ENCODE assay signal across 10 mouse cellular contexts in the genomic region with DNA sequence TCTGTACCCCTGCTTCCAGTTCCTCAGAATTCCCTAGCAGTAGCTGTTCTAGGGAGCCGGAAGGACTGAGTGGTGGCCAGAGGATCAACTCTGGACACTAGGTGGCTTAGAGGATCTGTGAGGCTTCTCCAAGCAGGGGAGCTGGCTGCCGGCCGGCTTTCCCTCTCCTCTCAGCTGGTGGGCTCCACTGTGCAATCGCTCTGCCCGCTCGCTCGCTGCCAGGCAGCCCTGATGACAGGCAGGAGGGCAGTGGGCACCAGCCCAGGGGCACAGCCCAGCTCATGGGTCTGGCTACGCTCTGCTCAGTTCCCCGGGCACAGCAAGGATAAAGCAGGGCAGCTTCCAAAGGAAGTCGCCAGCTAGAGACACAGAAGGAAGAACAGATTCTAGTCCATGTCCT. TPM values are rescaled to one million over a fixed set of nuclear protein-coding genes. Genes with fewer than 3 reads are reported as not detected.
DNase-seq lines count a peak whose midpoint lies in the region; ATAC-seq and TF ChIP-seq lines count a peak whose summit lies in the region.
"Had no signal": no experiment of that assay in that cellular context is flagged by ENCODE, and none has a peak within 500 bp of the region (broad histone marks: within the 10 kb centered on the region; RNA-seq: fewer than 3 reads in every experiment).

No protein-coding gene starts in this region.

- WGBS in intestine, embryonic 16.5 days = 28% methylated on average over 10 of the region's 10 CpGs
- 20% methylated on average over 10 of the region's 10 CpGs for WGBS in liver, embryonic 14.5 days (ENCODE audit: insufficient replicate concordance)

- ATAC-seq in intestine, embryonic 16.5 days = peak; percentile 54; the same call in 1 of the 2 replicates
- ATAC-seq in liver, embryonic 14.5 days (ENCODE audit: insufficient read depth) = no peak

- no peaks in the 10 kb centered on the region for H3K9me3 ChIP-seq in intestine, embryonic 16.5 days (ENCODE audit: control insufficient read depth, low read length)
- no peaks in the 10 kb centered on the region for H3K9me3 ChIP-seq in liver, embryonic 14.5 days (ENCODE audit: control insufficient read depth, low read length)
- H3K9me3 ChIP-seq: megakaryocyte, embryonic 14.5 days had no signal

- no peak overlapping the region for H3K4me3 ChIP-seq in intestine, embryonic 16.5 days (ENCODE audit: low read length)
- H3K4me3 ChIP-seq in liver, embryonic 14.5 days (ENCODE audit: insufficient read depth in 1 of 2, low read depth in 2 of 2, low read length in 2 of 2) = no peak overlapping the region
- H3K4me3 ChIP-seq: erythroblast, embryonic 14.5 days; megakaryocyte, embryonic 14.5 days had no signal

- peaks cover 11% of the 10 kb centered on the region for H3K4me1 ChIP-seq in intestine, embryonic 16.5 days (ENCODE audit: control insufficient read depth, insufficient read depth, low read length)
- H3K4me1 ChIP-seq in liver, embryonic 14.5 days (replicated peaks; ENCODE audit: control insufficient read depth in 2 of 2, insufficient read depth in 2 of 2, low read length in 1 of 2) = no peaks in the 10 kb centered on the region

- no peaks in the 10 kb centered on the region for H3K36me3 ChIP-seq in intestine, embryonic 16.5 days (ENCODE audit: control insufficient read depth, insufficient read depth, low read length)
- H3K36me3 ChIP-seq in liver, embryonic 14.5 days (replicated peaks; ENCODE audit: control insufficient read depth, insufficient read depth, low read depth) = no peaks in the 10 kb centered on the region

- peak; percentile 22 for TF ChIP-seq CTCF in liver, embryonic 14.5 days (IDR thresholded peaks at IDR 0.05; ENCODE audit: low read depth)

- H3K27me3 ChIP-seq in intestine, embryonic 16.5 days (replicated peaks; ENCODE audit: control insufficient read depth, insufficient read depth, low read length) = peaks cover 17% of the 10 kb centered on the region
- peaks cover 36% of the 10 kb centered on the region for H3K27me3 ChIP-seq in liver, embryonic 14.5 days (ENCODE audit: control insufficient read depth, insufficient read depth, low read length)

- peak overlapping the region; percentile 53; the same call in 1 of the 2 replicates for H3K9ac ChIP-seq in intestine, embryonic 16.5 days (ENCODE audit: low read depth, low read length)
- H3K9ac ChIP-seq in liver, embryonic 14.5 days (replicated peaks) = no peak overlapping the region

- no peak overlapping the region for H3K27ac ChIP-seq in intestine, embryonic 16.5 days (ENCODE audit: low read length)
- no peak overlapping the region for H3K27ac ChIP-seq in liver, embryonic 14.5 days

- peak; percentile 15 for DNase-seq in adrenal gland, postnatal 25 days
- no peak for DNase-seq in adrenal gland, postnatal 4 days (ENCODE audit: low spot score in 2 of 2)
- peak; percentile 43 for DNase-seq in cerebellum, adult 9-11 months
- DNase-seq in gastrocnemius, postnatal 25 days = peak; percentile 61
- DNase-seq in liver, embryonic 14.5 days (ENCODE audit: low read depth in 3 of 3, low spot score in 3 of 3) = no peak
- peak; percentile 85 for DNase-seq in retina, embryonic 14.5 days (ENCODE audit: low spot score)
- no peak for DNase-seq in thymus, postnatal 14 days

- H3K4me2 ChIP-seq in intestine, embryonic 16.5 days (ENCODE audit: low read depth, low read length) = peak overlapping the region; percentile 30
- H3K4me2 ChIP-seq in liver, embryonic 14.5 days (ENCODE audit: low read depth) = no peak overlapping the region

- TF ChIP-seq EP300 in liver, embryonic 14.5 days (IDR thresholded peaks at IDR 0.05; ENCODE audit: low read depth) = no peak

RNA-seq across cellular contexts. Expression of a gene that starts 7.7 kb away (rescaled TPM):
- 4.6 and 5.3 TPM in 2 replicates for total RNA-seq in adrenal gland, postnatal 25 days (2021)
- total RNA-seq in adrenal gland, postnatal 4 days (2021) = 10 to 100 TPM; 10.1 to 15.6 TPM
- total RNA-seq in gastrocnemius, postnatal 25 days (2021) = 10 to 100 TPM; 27.8 to 30.2 TPM
- polyA plus RNA-seq in intestine, embryonic 16.5 days (2015; fragmentation: Nextera tagmentation; extraction: Ambion mirVana) = 4.7 and 5.9 TPM in 2 replicates
- 0.39 and 0.43 TPM in 2 replicates for polyA plus RNA-seq in liver, embryonic 14.5 days (2012; rRNA removed)
- 0.29 and 0.32 TPM in 2 replicates for polyA plus RNA-seq in liver, embryonic 14.5 days (2014; fragmentation: Nextera tagmentation; extraction: Ambion mirVana)

Comparison
In these comparisons a context has a peak if more than half of its experiments do, and no peak if none do; other contexts are left out.
1. DNase-seq: peak in adrenal gland, postnatal 25 days (single experiment), cerebellum, adult 9-11 months (single experiment), gastrocnemius, postnatal 25 days (single experiment) and retina, embryonic 14.5 days (single experiment); none in adrenal gland, postnatal 4 days (0 of 2), liver, embryonic 14.5 days (0 of 3) and thymus, postnatal 14 days (single experiment).